Mouse (Mus musculus) ES-Bruce4 (cell line): ENCODE measurements around the gene Kcnmb1.
A peak's percentile ranks its signal among the peaks of the same experiment; 100 is the strongest.

Experiments used
- CTCF ChIP-seq: IDR thresholded peaks from one replicate; pipeline ENCODE4 v1.8.1; 2011; ENCODE audit warnings: low read depth, low read length
- EP300 ChIP-seq: IDR thresholded peaks from 2 replicates; pipeline ENCODE4 v1.6.1; 2011; ENCODE audit warnings: low read depth, low read length; ENCODE audit not compliant: insufficient read depth

DNA sequence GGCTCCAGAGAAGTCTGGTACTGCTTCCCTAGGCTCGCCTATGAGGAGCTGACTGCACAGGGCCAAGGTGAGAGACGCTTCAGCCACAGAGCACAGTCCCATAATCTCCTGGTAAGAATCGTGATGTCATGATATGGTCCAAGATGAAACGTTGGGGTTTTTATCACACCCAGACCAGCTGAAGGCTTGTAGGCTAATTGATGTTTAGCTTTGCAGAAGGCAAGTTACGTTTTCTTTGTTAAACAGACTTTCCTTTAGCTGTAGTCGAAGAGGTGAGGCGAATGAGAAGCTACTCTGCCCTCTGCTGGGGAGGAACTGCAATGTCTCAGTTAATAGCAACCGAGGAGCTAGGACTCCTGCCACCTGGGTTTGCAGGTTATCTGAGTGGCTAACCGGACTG is 45.9 kb downstream of the Kcnmb1 start:
- TF ChIP-seq CTCF, result peak; percentile 45
- TF ChIP-seq EP300, result no peak
